Mouse (Mus musculus): ENCODE measurements around the gene Srpk2.

GRCm38 (mm10) chr5:23496933-23497332 is 187.5 kb downstream of the Srpk2 start:
- no peak for TF ChIP-seq POLR2A (IDR thresholded peaks at IDR 0.05; ENCODE audit: insufficient read depth, low read depth, low read length)
- TF ChIP-seq CTCF (IDR thresholded peaks at IDR 0.05), result no peak

All from heart, adult 2 months (tissue).